Mouse (Mus musculus) spleen, adult 2 months (tissue): Measurements from ENCODE around the gene Aoc3.
"Not testable (repeated sequence)": the region's sequence is repeated elsewhere in the genome, so short reads cannot be mapped to it uniquely, and the experiment has no call there.

Source experiments
- CTCF ChIP-seq: fragments of 200-500 bp; IDR thresholded peaks from 2 replicates; pipeline ENCODE4 v1.5.1; 2011; ENCODE audit warnings: mild to moderate bottlenecking, inconsistent platforms; ENCODE audit not compliant: insufficient read depth, insufficient read length, insufficient replicate concordance; ENCODE audit errors: extremely low read depth
- POLR2A ChIP-seq: fragments of 200-500 bp; IDR thresholded peaks from 2 replicates; pipeline ENCODE4 v1.6.1; 2011; ENCODE audit warnings: low read depth, low read length, inconsistent platforms

- TF ChIP-seq CTCF, POLR2A: not testable (repeated sequence)
Measured at GRCm38 (mm10) chr11:101378196-101378595, 47.8 kb downstream of the Aoc3 start.
